Mouse (Mus musculus): ENCODE results near the gene Piezo1. TPM values are rescaled to one million over a fixed set of nuclear protein-coding genes. Genes with fewer than 3 reads are reported as not detected.

Piezo1 gene
- total and polyA plus RNA-seq, 3 experiments = 24.9 to 95.3 (median 79.4) TPM

- Histone ChIP-seq H3K4me1 (ENCODE audit: insufficient read depth, low read depth, low read length) (no peaks in the 10 kb centered on the region), H3K27me3 (ENCODE audit: insufficient read depth, low read length) (peaks cover 73% of the 10 kb centered on the region), H3K4me3 (ENCODE audit: low read depth, low read length) (no peak overlapping the region), H3K36me3 (replicated peaks) (no peaks in the 10 kb centered on the region), H3K9me3 (replicated peaks) (no peaks in the 10 kb centered on the region)
- ATAC-seq (ENCODE audit: extremely low read depth, insufficient number of reproducible peaks, low FRiP score, poor library complexity, severe bottlenecking) (no peak), DNase-seq (ENCODE audit: low spot score) (no peak)
- no peak for TF ChIP-seq POLR2AphosphoS5 (IDR thresholded peaks at IDR 0.05; ENCODE audit: insufficient replicate concordance, low read depth, low read length)
- no peak for TF ChIP-seq GATA1 (IDR thresholded peaks at IDR 0.05; ENCODE audit: borderline replicate concordance, low read length)
- no peak for TF ChIP-seq GATA2 (IDR thresholded peaks at IDR 0.05; ENCODE audit: borderline replicate concordance, low read depth, low read length)
- no peak for TF ChIP-seq TAL1 (conservative IDR thresholded peaks at IDR 0.05; ENCODE audit: low read depth, low read length)
- no peak for TF ChIP-seq CTCF (IDR thresholded peaks at IDR 0.05; ENCODE audit: low read depth, low read length)
These were observed 35.0 kb upstream of the Piezo1 start for GRCm38 (mm10) chr8:122586171-122586570.

GRCm38 (mm10) chr8:122585411-122585891, 34.3 kb upstream of the Piezo1 start:
- no peak for ATAC-seq (ENCODE audit: extremely low read depth, insufficient number of reproducible peaks, low FRiP score, poor library complexity, severe bottlenecking)
- Histone ChIP-seq H3K4me3 (ENCODE audit: low read depth, low read length) (no peak overlapping the region), H3K9me3 (replicated peaks) (no peaks in the 10 kb centered on the region), H3K27me3 (ENCODE audit: insufficient read depth, low read length) (peaks cover 72% of the 10 kb centered on the region), H3K4me1 (ENCODE audit: insufficient read depth, low read depth, low read length) (peaks cover under 1% of the 10 kb centered on the region; the same call in 1 of the 2 replicates), H3K36me3 (replicated peaks) (no peaks in the 10 kb centered on the region)
- DNase-seq (ENCODE audit: low spot score) = no peak
- no peak for TF ChIP-seq POLR2AphosphoS5 (IDR thresholded peaks at IDR 0.05; ENCODE audit: insufficient replicate concordance, low read depth, low read length)
- no peak for TF ChIP-seq GATA2 (IDR thresholded peaks at IDR 0.05; ENCODE audit: borderline replicate concordance, low read depth, low read length)
- TF ChIP-seq TAL1 (conservative IDR thresholded peaks at IDR 0.05; ENCODE audit: low read depth, low read length) = no peak
- no peak for TF ChIP-seq GATA1 (IDR thresholded peaks at IDR 0.05; ENCODE audit: borderline replicate concordance, low read length)
- TF ChIP-seq CTCF (IDR thresholded peaks at IDR 0.05; ENCODE audit: low read depth, low read length) = no peak

- ATAC-seq (ENCODE audit: extremely low read depth, insufficient number of reproducible peaks, low FRiP score, poor library complexity, severe bottlenecking) (no peak), DNase-seq (ENCODE audit: low spot score) (no peak)
- no peak overlapping the region for H3K4me3 ChIP-seq (ENCODE audit: low read depth, low read length)
- no peaks in the 10 kb centered on the region for H3K9me3 ChIP-seq (replicated peaks)
- H3K27me3 ChIP-seq (ENCODE audit: insufficient read depth, low read length) = peaks cover 71% of the 10 kb centered on the region
- peaks cover 3% of the 10 kb centered on the region for H3K4me1 ChIP-seq (ENCODE audit: insufficient read depth, low read depth, low read length)
- no peaks in the 10 kb centered on the region for H3K36me3 ChIP-seq (replicated peaks)
- no peak for TF ChIP-seq GATA1 (IDR thresholded peaks at IDR 0.05; ENCODE audit: borderline replicate concordance, low read length)
- no peak for TF ChIP-seq GATA2 (IDR thresholded peaks at IDR 0.05; ENCODE audit: borderline replicate concordance, low read depth, low read length)
- no peak for TF ChIP-seq POLR2AphosphoS5 (IDR thresholded peaks at IDR 0.05; ENCODE audit: insufficient replicate concordance, low read depth, low read length)
- no peak for TF ChIP-seq CTCF (IDR thresholded peaks at IDR 0.05; ENCODE audit: low read depth, low read length)
- no peak for TF ChIP-seq TAL1 (conservative IDR thresholded peaks at IDR 0.05; ENCODE audit: low read depth, low read length)
These were observed 33.9 kb upstream of the Piezo1 start for GRCm38 (mm10) chr8:122584981-122585380.

- Histone ChIP-seq H3K27me3 (ENCODE audit: insufficient read depth, low read length) (peaks cover 58% of the 10 kb centered on the region), H3K4me3 (ENCODE audit: low read depth, low read length) (no peak overlapping the region), H3K36me3 (replicated peaks) (peaks cover 6% of the 10 kb centered on the region), H3K9me3 (replicated peaks) (no peaks in the 10 kb centered on the region), H3K4me1 (ENCODE audit: insufficient read depth, low read depth, low read length) (peaks cover 19% of the 10 kb centered on the region)
- TF ChIP-seq POLR2AphosphoS5 (IDR thresholded peaks at IDR 0.05; ENCODE audit: insufficient replicate concordance, low read depth, low read length) (no peak), TAL1 (conservative IDR thresholded peaks at IDR 0.05; ENCODE audit: low read depth, low read length) (no peak), GATA2 (IDR thresholded peaks at IDR 0.05; ENCODE audit: borderline replicate concordance, low read depth, low read length) (no peak)
- ATAC-seq (ENCODE audit: extremely low read depth, insufficient number of reproducible peaks, low FRiP score, poor library complexity, severe bottlenecking) (no peak), DNase-seq (ENCODE audit: low spot score) (no peak)
These were observed 29.8 kb upstream of the Piezo1 start for GRCm38 (mm10) chr8:122580926-122581325.

- ATAC-seq (ENCODE audit: extremely low read depth, insufficient number of reproducible peaks, low FRiP score, poor library complexity, severe bottlenecking) (no peak), DNase-seq (ENCODE audit: low spot score) (no peak)
- TF ChIP-seq GATA2 (IDR thresholded peaks at IDR 0.05; ENCODE audit: borderline replicate concordance, low read depth, low read length) (no peak), CTCF (IDR thresholded peaks at IDR 0.05; ENCODE audit: low read depth, low read length) (no peak)
- peaks cover 21% of the 10 kb centered on the region for H3K36me3 ChIP-seq (replicated peaks)
- no peaks in the 10 kb centered on the region for H3K9me3 ChIP-seq (replicated peaks)
- no peak overlapping the region for H3K4me3 ChIP-seq (ENCODE audit: low read depth, low read length)
- H3K27me3 ChIP-seq (ENCODE audit: insufficient read depth, low read length) = peaks cover 41% of the 10 kb centered on the region
- H3K4me1 ChIP-seq (ENCODE audit: insufficient read depth, low read depth, low read length) = peaks cover 37% of the 10 kb centered on the region
These were observed 28.1 kb upstream of the Piezo1 start for GRCm38 (mm10) chr8:122579196-122579595.

- Histone ChIP-seq H3K27me3 (ENCODE audit: insufficient read depth, low read length) (peaks cover 21% of the 10 kb centered on the region), H3K4me1 (ENCODE audit: insufficient read depth, low read depth, low read length) (peaks cover 57% of the 10 kb centered on the region), H3K4me3 (ENCODE audit: low read depth, low read length) (peak overlapping the region; percentile 87; the same call in 1 of the 2 replicates), H3K36me3 (replicated peaks) (peaks cover 42% of the 10 kb centered on the region), H3K9me3 (replicated peaks) (no peaks in the 10 kb centered on the region)
- no peak for DNase-seq (ENCODE audit: low spot score)
- TF ChIP-seq TAL1 (conservative IDR thresholded peaks at IDR 0.05; ENCODE audit: low read depth, low read length) (no peak), CTCF (IDR thresholded peaks at IDR 0.05; ENCODE audit: low read depth, low read length) (no peak), GATA2 (IDR thresholded peaks at IDR 0.05; ENCODE audit: borderline replicate concordance, low read depth, low read length) (no peak), POLR2AphosphoS5 (IDR thresholded peaks at IDR 0.05; ENCODE audit: insufficient replicate concordance, low read depth, low read length) (no peak), GATA1 (IDR thresholded peaks at IDR 0.05; ENCODE audit: borderline replicate concordance, low read length) (no peak)
- no peak for ATAC-seq (ENCODE audit: extremely low read depth, insufficient number of reproducible peaks, low FRiP score, poor library complexity, severe bottlenecking)
These were observed 26.0 kb upstream of the Piezo1 start for GRCm38 (mm10) chr8:122577116-122577515.

All from G1E (cell line).